In the genomic region with DNA sequence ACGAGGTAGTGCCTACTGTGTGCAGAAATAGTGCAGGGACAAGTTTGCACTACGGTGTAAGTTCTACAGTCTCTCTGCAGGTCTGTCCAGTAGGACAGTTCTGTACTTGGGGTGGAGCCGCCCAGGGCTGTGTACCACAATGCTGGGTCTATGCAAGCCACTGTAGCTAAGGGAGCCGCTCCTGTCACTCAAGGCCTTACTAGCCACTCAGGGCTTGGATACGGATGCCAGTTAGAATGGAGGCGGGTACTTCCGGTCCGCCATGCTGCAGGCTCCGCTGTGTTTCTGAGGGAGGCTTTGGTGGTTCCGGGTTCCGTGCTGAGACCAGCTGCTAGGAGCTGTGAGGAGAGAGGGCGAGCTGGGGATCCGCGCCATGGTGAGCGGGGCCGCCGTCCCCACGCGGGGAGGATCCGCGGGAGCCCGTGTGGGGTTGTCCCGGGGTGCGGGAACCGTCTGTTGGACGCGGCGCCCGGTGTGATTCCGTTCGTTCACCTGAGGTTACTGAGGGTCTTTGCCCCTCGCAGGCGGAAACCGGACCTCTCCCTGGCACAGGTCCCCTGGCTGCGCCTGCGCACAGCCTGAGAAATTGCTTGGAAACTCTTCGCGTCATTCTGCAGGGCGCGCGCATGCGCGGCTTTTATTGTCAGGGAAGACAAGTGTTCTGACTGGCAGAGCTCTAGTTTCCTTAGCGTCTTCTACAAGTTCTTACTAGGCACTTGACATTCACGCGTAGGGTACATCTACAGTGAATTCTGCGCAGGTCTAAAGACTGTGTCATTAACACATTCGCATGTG, we compare ENCODE assay signal across 8 mouse cellular contexts. TPM values are rescaled to one million over a fixed set of nuclear protein-coding genes. Genes with fewer than 3 reads are reported as not detected.
DNase-seq lines count a peak whose midpoint lies in the region; TF ChIP-seq lines count a peak whose summit lies in the region.
"Not testable (repeated sequence)": the region's sequence is repeated elsewhere in the genome, so short reads cannot be mapped to it uniquely, and the experiment has no call there.

No protein-coding gene starts in this region.

- H3K4me3 ChIP-seq in left cerebral cortex, adult 2 months, result peak overlapping the region; percentile 40

- TF ChIP-seq CTCF in left cerebral cortex, adult 2 months (IDR thresholded peaks at IDR 0.05), result not testable (repeated sequence)

- DNase-seq in adipocyte (ENCODE audit: low spot score), result peak; percentile 89
- DNase-seq in embryo, embryonic 10.5 days (ENCODE audit: low spot score), result peak; percentile 89
- DNase-seq in gastrocnemius, postnatal 10 days, result peak; percentile 60
- peak; percentile 85 for DNase-seq in hindlimb bud, embryonic 11.5 days (ENCODE audit: extremely low spot score, low read depth, low spot score)
- peak; percentile 54 to 74 for DNase-seq in left cerebral cortex, adult 2 months (ENCODE audit: extremely low spot score in 1 of 2, low spot score in 2 of 2)
- DNase-seq in lung, postnatal 4 days, result peak; percentile 72 to 86
- peak; percentile 79 for DNase-seq in retina, postnatal 7 days (ENCODE audit: low read depth, low spot score)
- DNase-seq in urinary bladder, adult 18-20 months (ENCODE audit: low spot score in 2 of 2), result peak; percentile 23 to 39

- intact Hi-C loops in left cerebral cortex, adult 2 months (cut with DNase I), result loop anchor here (5.0 kb wide), 1 partner anchor 50 kb away; the partner anchor contains the start of gene Zfp873

- not testable (repeated sequence) for H3K27ac ChIP-seq in left cerebral cortex, adult 2 months

RNA-seq across cellular contexts. Expression of gene Zfp873, which starts 51.0 kb away (rescaled TPM):
- 1 to 10 TPM; 4.3 to 6.0 TPM for total RNA-seq in gastrocnemius, postnatal 10 days (2021)
- total RNA-seq in left cerebral cortex, adult 2 months (2021), result 10 to 100 TPM; 10.7 to 11.5 TPM

Comparison
In these comparisons a context has a peak if more than half of its experiments do, and no peak if none do; other contexts are left out.
1. DNase-seq: peak in every context shown above with its lines; median percentile 89 in adipocyte; 89 in embryo, embryonic 10.5 days; 85 in hindlimb bud, embryonic 11.5 days; 79 in lung, postnatal 4 days; 79 in retina, postnatal 7 days; 64 in left cerebral cortex, adult 2 months; 60 in gastrocnemius, postnatal 10 days; 31 in urinary bladder, adult 18-20 months.